Mouse (Mus musculus): ENCODE data around the gene Olfr221. TPM values are rescaled to one million over a fixed set of nuclear protein-coding genes. Genes with fewer than 3 reads are reported as not detected.
A peak's percentile ranks its signal among the peaks of the same experiment; 100 is the strongest.
"Not testable (repeated sequence)": the region's sequence is repeated elsewhere in the genome, so short reads cannot be mapped to it uniquely, and the experiment has no call there.

The Olfr221 gene
- polyA plus RNA-seq (2016; fragmentation: Nextera tagmentation; extraction: Ambion mirVana) = not detected in 2 replicates

DNA sequence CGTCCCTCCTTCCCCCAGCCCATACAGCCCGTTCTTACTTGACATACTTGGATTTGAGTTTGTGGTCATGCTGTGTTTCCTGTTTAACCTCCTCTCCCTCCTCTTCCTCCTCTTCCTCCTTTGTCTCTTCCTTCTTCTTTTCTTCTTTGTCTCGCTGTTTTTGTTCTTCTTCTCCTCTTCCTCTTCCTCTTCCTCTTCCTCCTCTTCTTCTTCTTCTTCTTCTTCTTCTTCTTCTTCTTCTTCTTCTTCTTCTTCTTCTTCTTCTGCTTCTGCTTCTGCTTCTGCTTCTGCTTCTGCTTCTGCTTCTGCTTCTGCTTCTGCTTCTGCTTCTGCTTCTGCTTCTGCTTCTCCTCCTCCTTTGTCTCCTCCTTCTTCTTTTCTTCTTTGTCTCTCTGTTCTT, at the start of gene Olfr221:
Gene Olfr221, minus strand, starts transcription at position 101 of the 400 bp plus-strand sequence.
- not testable (repeated sequence) for H3K27me3 ChIP-seq (replicated peaks; ENCODE audit: low read depth, poor library complexity, severe bottlenecking); H3K36me3 ChIP-seq (replicated peaks); H3K27ac ChIP-seq (replicated peaks); H3K4me3 ChIP-seq; DNase-seq (ENCODE audit: low spot score); H3K9me3 ChIP-seq
- WGBS = 64% methylated on average over 3 of the region's 3 CpGs
- H3K4me1 ChIP-seq = peaks cover 19% of the 10 kb centered on the region

DNA sequence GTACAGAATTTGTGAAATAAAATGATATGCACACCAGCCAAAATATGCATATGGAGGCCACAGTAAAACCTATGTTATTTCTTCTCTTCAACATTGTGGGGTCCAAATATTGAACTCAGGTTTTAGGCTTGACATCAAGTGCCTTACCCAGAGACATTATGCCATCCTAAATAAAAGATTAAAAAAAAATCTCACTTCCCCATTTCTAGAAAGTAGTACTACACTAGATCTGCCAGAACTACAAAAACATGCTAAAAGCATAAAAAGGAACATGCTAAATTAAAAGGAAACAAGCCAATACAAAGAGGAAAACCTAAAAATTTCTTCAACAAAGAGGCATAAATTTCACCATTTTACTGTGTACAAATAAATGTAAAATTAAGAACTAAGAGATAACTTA, 40.8 kb upstream of the Olfr221 start:
- DNase-seq (ENCODE audit: low spot score) = no peak
- Histone ChIP-seq H3K36me3 (replicated peaks) (peaks cover 98% of the 10 kb centered on the region), H3K9me3 (no peaks in the 10 kb centered on the region), H3K4me1 (no peaks in the 10 kb centered on the region), H3K27me3 (replicated peaks; ENCODE audit: low read depth, poor library complexity, severe bottlenecking) (no peaks in the 10 kb centered on the region), H3K4me3 (no peak overlapping the region), H3K27ac (replicated peaks) (no peak overlapping the region)

DNA sequence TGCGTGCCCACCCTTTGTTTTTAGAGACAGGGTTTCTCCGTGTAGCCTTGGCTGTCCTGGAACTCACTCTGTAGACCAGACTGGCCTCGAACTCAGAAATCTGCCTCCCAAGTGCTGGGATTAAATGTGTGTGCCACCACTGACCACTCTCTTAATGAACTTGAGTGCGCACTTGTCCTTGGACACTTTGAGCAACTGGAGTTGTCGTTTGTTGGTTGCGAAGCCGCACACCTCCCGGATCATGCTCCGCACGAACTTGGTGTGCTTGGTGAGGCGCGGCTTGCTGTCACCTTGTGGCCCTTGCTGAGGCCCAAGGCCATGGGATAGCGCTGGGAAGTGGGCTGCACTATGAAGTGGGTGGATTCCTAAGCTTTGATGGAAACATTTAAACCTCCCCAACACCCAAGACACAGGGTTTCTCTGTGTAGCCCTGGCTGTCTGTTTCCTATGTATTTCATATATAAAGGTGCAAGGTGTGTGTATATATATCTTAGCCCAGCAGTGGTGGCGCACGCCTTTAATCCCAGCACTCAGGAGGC, 29.4 kb upstream of the Olfr221 start:
- H3K27me3 ChIP-seq (replicated peaks; ENCODE audit: low read depth, poor library complexity, severe bottlenecking) = no peaks in the 10 kb centered on the region
- no peak overlapping the region for H3K27ac ChIP-seq (replicated peaks)
- WGBS = 95% methylated on average over 15 of the region's 15 CpGs
- H3K4me1 ChIP-seq = no peaks in the 10 kb centered on the region
- H3K36me3 ChIP-seq (replicated peaks) = peaks cover 66% of the 10 kb centered on the region
- H3K4me3 ChIP-seq = no peak overlapping the region
- H3K9me3 ChIP-seq = no peaks in the 10 kb centered on the region
- DNase-seq (ENCODE audit: low spot score) = no peak

DNA sequence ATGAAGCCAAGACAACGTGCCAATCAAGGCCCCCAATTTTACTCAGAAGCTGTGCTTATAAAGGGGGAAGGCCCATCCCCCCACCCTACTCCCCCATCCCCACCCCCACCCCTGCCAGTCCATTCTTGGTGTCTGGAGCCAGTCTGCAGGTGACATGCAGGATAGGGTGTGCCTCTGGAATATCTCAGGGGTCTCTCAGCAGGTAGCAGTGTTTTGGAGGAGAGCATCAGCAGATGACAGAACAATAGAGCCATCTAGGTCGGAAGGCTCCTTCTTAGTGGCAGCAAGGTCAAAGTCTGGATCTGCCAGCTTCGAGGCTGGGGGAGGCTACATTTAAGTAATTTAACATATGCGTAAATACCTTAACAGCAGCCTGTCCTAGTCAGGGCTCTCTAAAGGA, 23.9 kb upstream of the Olfr221 start:
- Histone ChIP-seq H3K27ac (replicated peaks) (no peak overlapping the region), H3K27me3 (replicated peaks; ENCODE audit: low read depth, poor library complexity, severe bottlenecking) (no peaks in the 10 kb centered on the region), H3K9me3 (no peaks in the 10 kb centered on the region), H3K36me3 (replicated peaks) (peaks cover 11% of the 10 kb centered on the region), H3K4me1 (no peaks in the 10 kb centered on the region), H3K4me3 (no peak overlapping the region)
- 61% methylated on average over 4 of the region's 4 CpGs for WGBS
- no peak for DNase-seq (ENCODE audit: low spot score)

DNA sequence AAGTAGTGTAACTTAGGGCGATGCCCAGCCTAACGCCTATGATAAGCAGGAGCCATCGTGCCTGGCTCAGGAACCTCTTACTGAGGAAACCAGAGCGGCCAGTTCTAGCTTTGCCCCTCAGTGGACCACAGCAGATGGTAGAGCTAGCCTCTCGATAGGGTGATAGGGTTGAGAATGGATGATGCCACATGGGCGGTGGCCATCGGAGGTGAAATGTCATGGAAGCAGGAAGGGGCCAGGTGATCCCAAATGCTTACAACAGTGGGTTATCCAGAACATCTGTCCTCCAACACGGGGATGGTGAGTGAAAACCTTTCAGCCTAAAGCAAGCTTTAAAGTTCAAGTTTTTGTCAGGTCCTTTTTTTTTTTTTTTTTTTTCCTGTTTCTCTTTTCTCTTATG, 19.5 kb upstream of the Olfr221 start:
- no peak overlapping the region for H3K27ac ChIP-seq (replicated peaks)
- no peak for DNase-seq (ENCODE audit: low spot score)
- H3K4me1 ChIP-seq = no peaks in the 10 kb centered on the region
- H3K9me3 ChIP-seq = no peaks in the 10 kb centered on the region
- WGBS = 85% methylated on average over 8 of the region's 8 CpGs
- no peaks in the 10 kb centered on the region for H3K36me3 ChIP-seq (replicated peaks)
- H3K27me3 ChIP-seq (replicated peaks; ENCODE audit: low read depth, poor library complexity, severe bottlenecking) = no peaks in the 10 kb centered on the region
- no peak overlapping the region for H3K4me3 ChIP-seq

DNA sequence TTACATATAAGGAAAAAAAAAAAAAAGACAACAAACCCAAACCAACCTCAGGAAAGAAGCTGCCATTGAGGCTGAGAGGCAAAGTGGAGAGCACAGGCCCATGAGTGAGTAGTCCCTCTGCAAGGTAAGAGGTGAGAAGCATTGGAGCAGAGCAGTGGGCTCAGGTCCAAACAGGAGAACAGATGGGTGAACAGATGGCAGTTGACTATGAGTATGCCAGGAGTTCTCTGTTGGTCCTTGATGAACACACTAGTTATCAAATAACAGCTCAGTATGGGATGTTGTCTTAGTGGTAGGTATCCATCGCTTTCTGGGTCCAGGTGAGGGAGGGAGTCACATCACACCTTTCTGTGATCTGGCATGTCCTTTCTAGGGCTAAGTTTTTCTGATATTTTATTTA, 18.5 kb upstream of the Olfr221 start:
- no peaks in the 10 kb centered on the region for H3K9me3 ChIP-seq
- DNase-seq (ENCODE audit: low spot score) = no peak
- no peak overlapping the region for H3K27ac ChIP-seq (replicated peaks)
- no peaks in the 10 kb centered on the region for H3K4me1 ChIP-seq
- 94% methylated on average over 1 of the region's 1 CpGs for WGBS
- no peaks in the 10 kb centered on the region for H3K27me3 ChIP-seq (replicated peaks; ENCODE audit: low read depth, poor library complexity, severe bottlenecking)
- H3K36me3 ChIP-seq (replicated peaks) = no peaks in the 10 kb centered on the region
- no peak overlapping the region for H3K4me3 ChIP-seq

DNA sequence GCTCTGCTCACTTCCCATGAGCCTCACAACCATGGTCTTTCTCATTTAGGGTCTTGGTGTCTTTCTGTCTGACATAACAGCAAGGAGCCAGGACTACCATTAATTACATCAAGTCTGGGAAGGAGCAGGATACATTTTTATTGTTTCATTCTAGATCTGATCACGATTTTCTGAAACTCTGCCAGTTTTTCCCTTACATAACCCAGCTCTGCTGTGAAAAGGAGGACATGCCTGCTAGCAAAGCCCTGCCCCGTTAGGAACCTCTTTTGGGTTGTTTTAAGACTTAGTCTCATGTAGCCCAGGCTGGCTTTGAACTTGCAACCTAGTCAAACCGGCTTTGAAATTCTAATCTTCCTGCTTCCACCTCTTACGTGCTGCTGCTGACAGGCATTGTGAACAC, 17.7 kb upstream of the Olfr221 start:
- Histone ChIP-seq H3K27ac (replicated peaks) (no peak overlapping the region), H3K36me3 (replicated peaks) (no peaks in the 10 kb centered on the region), H3K27me3 (replicated peaks; ENCODE audit: low read depth, poor library complexity, severe bottlenecking) (no peaks in the 10 kb centered on the region), H3K4me1 (no peaks in the 10 kb centered on the region), H3K9me3 (no peaks in the 10 kb centered on the region), H3K4me3 (no peak overlapping the region)
- no peak for DNase-seq (ENCODE audit: low spot score)
- WGBS = 70% methylated on average over 4 of the region's 4 CpGs

DNA sequence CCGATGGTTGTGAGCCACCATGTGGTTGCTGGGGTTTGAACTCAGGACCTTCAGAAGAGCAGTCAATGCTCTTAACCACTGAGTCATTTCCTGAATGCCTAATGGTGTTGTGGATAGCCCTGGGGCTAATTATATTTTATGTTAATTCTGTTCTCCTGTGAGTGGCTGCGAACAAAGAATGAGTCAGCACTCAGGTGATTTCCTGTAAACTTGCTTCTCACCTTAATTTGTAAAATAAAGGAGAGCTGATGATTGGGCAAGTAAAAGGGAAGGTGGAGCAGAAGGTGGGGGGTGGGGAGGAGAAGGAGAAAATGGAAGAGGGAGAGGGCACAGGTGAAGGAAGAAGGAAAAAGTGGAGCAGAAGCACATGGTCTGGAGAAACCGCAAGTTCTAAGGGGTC, 10.5 kb upstream of the Olfr221 start:
- H3K27me3 ChIP-seq (replicated peaks; ENCODE audit: low read depth, poor library complexity, severe bottlenecking); DNase-seq (ENCODE audit: low spot score); H3K4me1 ChIP-seq; H3K9me3 ChIP-seq; H3K27ac ChIP-seq (replicated peaks); H3K4me3 ChIP-seq; H3K36me3 ChIP-seq (replicated peaks): not testable (repeated sequence)
- WGBS = 94% methylated on average over 3 of the region's 3 CpGs

DNA sequence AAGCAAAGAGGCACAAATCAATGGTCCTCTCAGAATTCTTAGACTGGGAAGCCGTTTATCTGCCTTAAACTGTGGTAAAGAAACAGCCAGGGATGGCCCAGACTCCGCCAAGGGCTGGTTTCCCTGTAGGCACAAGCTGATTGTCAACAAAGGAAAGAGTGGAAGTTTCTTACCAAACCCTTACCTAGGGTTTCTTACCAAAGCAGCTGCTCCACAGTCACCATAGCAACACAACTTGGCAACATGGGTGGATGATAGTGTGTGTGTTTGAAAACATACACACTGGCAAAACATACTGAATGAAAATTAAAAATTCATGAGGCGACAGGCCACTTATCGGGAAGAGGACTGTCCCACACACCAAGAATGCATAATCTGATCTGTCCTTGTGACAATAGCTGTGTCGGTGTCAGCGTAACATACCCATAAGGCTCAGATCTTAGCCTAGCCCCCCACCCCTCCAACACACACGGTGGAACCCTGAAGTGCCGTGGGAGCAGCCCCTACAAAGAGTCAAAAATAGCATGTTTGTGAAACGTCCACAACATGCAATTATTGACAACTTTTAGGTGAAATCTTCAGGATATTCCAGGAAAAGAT, 3.8 kb upstream of the Olfr221 start:
- no peak overlapping the region for H3K4me3 ChIP-seq
- H3K27ac ChIP-seq (replicated peaks) = no peak overlapping the region
- H3K4me1 ChIP-seq = peaks cover 19% of the 10 kb centered on the region
- no peaks in the 10 kb centered on the region for H3K36me3 ChIP-seq (replicated peaks)
- 78% methylated on average over 9 of the region's 9 CpGs for WGBS
- no peaks in the 10 kb centered on the region for H3K9me3 ChIP-seq
- no peaks in the 10 kb centered on the region for H3K27me3 ChIP-seq (replicated peaks; ENCODE audit: low read depth, poor library complexity, severe bottlenecking)
- DNase-seq (ENCODE audit: low spot score) = no peak

DNA sequence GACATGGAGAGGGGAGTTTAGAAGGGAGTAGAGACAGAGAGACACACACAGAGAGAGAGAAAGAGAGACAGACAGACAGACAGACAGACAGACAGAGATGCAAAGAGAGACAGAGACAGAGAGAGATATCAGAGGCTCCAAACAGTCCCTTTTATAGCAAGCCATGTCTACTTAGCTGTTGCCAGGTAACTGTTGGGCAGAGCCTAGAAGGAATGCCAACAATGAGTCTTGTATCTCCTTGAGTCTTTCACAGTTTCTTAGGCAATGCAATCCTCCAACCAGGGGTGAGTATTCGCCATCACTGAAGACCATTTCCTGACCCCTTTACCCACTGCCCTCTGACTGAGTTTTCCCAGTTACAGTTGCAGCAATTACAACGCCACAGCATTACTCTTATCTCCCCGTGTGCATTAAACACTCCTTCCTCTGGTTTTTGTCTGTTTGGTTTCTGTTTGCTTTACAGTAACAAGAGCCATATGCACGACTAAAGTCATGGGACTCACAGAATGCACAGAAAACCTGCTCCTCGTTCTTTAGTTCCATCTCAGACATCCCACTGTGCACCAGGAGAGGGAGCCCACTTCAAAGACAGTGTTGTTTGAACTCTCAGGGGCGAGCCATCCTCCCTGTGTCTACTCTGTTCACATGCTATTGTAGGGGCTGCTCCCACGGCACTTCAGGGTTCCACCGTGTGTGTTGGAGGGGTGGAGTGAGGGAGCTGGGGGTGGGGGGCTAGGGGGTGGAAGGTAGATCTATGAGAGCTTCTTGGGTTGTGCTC, 2.8 kb upstream of the Olfr221 start:
- peaks cover 19% of the 10 kb centered on the region for H3K4me1 ChIP-seq
- peak; percentile 62 for DNase-seq (ENCODE audit: low spot score)

DNA sequence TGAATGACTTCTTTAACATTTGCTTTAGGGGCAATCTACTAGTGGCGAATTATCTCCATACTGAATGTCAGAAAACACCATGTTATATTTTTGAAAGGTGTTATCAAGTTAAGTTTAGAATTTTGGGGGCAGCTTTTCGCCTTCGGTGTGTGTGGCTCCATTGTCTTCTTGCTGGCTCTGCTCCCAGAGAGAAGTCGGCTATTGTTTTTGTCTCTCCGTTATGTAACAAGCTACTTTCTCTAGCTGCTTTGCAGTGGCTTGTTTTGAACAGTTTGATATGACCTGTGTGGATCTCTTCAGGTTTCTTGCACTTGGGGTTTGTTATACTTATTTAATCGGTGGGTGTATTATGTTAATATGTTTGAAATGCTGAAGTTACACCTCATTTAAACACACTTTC, 1.2 kb upstream of the Olfr221 start:
- Histone ChIP-seq H3K36me3 (replicated peaks) (no peaks in the 10 kb centered on the region), H3K27me3 (replicated peaks; ENCODE audit: low read depth, poor library complexity, severe bottlenecking) (no peaks in the 10 kb centered on the region), H3K4me3 (no peak overlapping the region), H3K4me1 (peaks cover 19% of the 10 kb centered on the region), H3K27ac (replicated peaks) (no peak overlapping the region), H3K9me3 (no peaks in the 10 kb centered on the region)
- no peak for DNase-seq (ENCODE audit: low spot score)
- 76% methylated on average over 6 of the region's 6 CpGs for WGBS

More for the DNA sequence above, 2.8 kb upstream of the Olfr221 start:
- H3K36me3 ChIP-seq (replicated peaks) = no peaks in the 10 kb centered on the region
- H3K4me3 ChIP-seq = no peak overlapping the region
- no peak overlapping the region for H3K27ac ChIP-seq (replicated peaks)
- H3K9me3 ChIP-seq = no peaks in the 10 kb centered on the region
- H3K27me3 ChIP-seq (replicated peaks; ENCODE audit: low read depth, poor library complexity, severe bottlenecking) = no peaks in the 10 kb centered on the region
- WGBS = 11% methylated on average over 8 of the region's 8 CpGs

DNA sequence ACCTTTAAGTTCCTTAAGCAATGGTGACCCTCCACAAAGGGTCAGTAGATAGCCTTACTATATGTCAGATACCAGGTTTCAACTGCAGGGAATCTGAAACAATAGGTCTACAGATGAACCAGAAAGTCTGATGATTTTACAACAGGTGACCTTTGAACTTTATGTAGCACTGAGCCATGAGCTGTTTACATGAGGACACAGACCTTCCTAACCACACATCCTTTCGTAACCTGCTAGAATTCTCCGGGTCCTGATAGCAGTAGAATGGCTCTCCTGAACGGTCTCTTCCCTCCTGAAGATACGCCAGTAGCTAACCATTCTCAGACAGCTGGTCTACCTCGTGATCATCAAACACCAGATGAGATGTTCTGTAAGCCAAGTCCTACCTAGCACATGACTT, 2.9 kb downstream of the Olfr221 start:
- no peaks in the 10 kb centered on the region for H3K9me3 ChIP-seq
- H3K27me3 ChIP-seq (replicated peaks; ENCODE audit: low read depth, poor library complexity, severe bottlenecking) = no peaks in the 10 kb centered on the region
- no peak for DNase-seq (ENCODE audit: low spot score)
- 90% methylated on average over 5 of the region's 5 CpGs for WGBS
- H3K4me1 ChIP-seq = 0 out of 2 replicates have a peak, but pooled peaks cover 5% of the 10 kb centered on the region
- no peak overlapping the region for H3K27ac ChIP-seq (replicated peaks)
- no peak overlapping the region for H3K4me3 ChIP-seq
- H3K36me3 ChIP-seq (replicated peaks) = no peaks in the 10 kb centered on the region

DNA sequence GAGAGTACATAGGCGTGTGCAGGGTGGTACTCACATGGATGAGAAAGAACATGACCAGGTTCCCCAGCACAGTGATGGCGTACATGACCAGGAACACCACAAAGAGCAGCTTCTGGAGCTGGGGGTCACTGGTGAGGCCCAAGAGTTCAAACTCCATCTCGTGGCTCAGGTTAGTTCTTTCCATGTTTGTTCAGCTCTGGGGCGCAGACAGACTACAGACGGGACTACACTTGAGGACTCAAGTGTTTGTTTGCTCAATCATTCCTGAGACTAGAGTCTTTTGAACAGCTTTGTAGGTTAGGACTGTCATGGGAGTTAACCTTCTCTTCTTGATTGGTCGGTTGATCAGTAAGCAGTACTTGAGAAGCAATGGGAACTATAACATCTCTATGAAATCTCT, 6.3 kb downstream of the Olfr221 start:
- Histone ChIP-seq H3K27me3 (replicated peaks; ENCODE audit: low read depth, poor library complexity, severe bottlenecking) (no peaks in the 10 kb centered on the region), H3K36me3 (replicated peaks) (no peaks in the 10 kb centered on the region), H3K9me3 (no peaks in the 10 kb centered on the region), H3K4me1 (no peaks in the 10 kb centered on the region), H3K4me3 (no peak overlapping the region), H3K27ac (replicated peaks) (no peak overlapping the region)
- WGBS = 89% methylated on average over 6 of the region's 6 CpGs
- no peak for DNase-seq (ENCODE audit: low spot score)
